Mouse (Mus musculus) kidney, adult 2 months (tissue): ENCODE measurements around the gene Rab30. TPM values are rescaled to one million over a fixed set of nuclear protein-coding genes. Genes with fewer than 3 reads are reported as not detected.

ENCODE experiments used
- DNase-seq: peaks from one replicate; pipeline ENCODE4 v3.0.0; 2021
- H3K27ac ChIP-seq: fragments of 200-500 bp; 2 replicates; pipeline ENCODE4 v1.5.1; 2012; ENCODE audit warnings: low read depth, low read length, control low read depth, inconsistent platforms; ENCODE audit not compliant: insufficient read depth
- H3K27me3 ChIP-seq: fragments of 200-500 bp; replicated peaks from 2 replicates; pipeline ENCODE4 v1.6.1; 2012; ENCODE audit warnings: mild to moderate bottlenecking, moderate library complexity, low read length, inconsistent platforms; ENCODE audit not compliant: control insufficient read depth, insufficient read depth
- H3K36me3 ChIP-seq: fragments of 200-500 bp; 2 replicates; pipeline ENCODE4 v1.6.1; 2012; ENCODE audit warnings: mild to moderate bottlenecking, moderate library complexity, low read length, inconsistent platforms; ENCODE audit not compliant: control insufficient read depth, insufficient read depth
- H3K4me1 ChIP-seq: fragments of 200-500 bp; 2 replicates; pipeline ENCODE4 v1.6.1; 2011; ENCODE audit warnings: low read length; ENCODE audit not compliant: control insufficient read depth, insufficient read depth
- H3K4me3 ChIP-seq: fragments of 200-500 bp; 2 replicates; pipeline ENCODE4 v1.5.1; 2011; ENCODE audit warnings: mild to moderate bottlenecking, low read depth, low read length, control low read depth; ENCODE audit not compliant: insufficient read depth
- CTCF ChIP-seq: fragments of 200-500 bp; conservative IDR thresholded peaks from 2 replicates; pipeline ENCODE4 v1.5.1; 2011; ENCODE audit warnings: low read depth, mild to moderate bottlenecking, control low read depth, low read length, moderate library complexity, mixed read lengths; ENCODE audit not compliant: insufficient read depth, insufficient read length
- POLR2A ChIP-seq: fragments of 200-500 bp; IDR thresholded peaks from one replicate; pipeline ENCODE4 v1.6.1; 2011; ENCODE audit warnings: low read depth, low read length, control low read depth
- WGBS: fragments of 180-500 bp; shearing (Covaris S2); methylation state at CpG from one replicate; pipeline ENCODE4 v1.1.7; 2018; 5-methylcytosine and 5-hydroxymethylcytosine counted together
- polyA plus RNA-seq: library from polyadenylated mRNA; depleted of rRNA; stranded (reverse); fragments of >200 nt; gene quantifications from 2 replicates; pipeline ENCODE4 v1.2.3, GENCODE M21; 2012

The Rab30 gene
- polyA plus RNA-seq, 1 experiment, result 1.3 TPM

GRCm38 (mm10) chr7:92811667-92812279, 70.4 kb downstream of the Rab30 start:
- H3K4me1 ChIP-seq, result no peaks in the 10 kb centered on the region
- no peak for DNase-seq
- TF ChIP-seq CTCF, result no peak
- TF ChIP-seq POLR2A, result no peak
- no peak overlapping the region for H3K4me3 ChIP-seq
- H3K27me3 ChIP-seq, result no peaks in the 10 kb centered on the region
- no peaks in the 10 kb centered on the region for H3K36me3 ChIP-seq
- no peak overlapping the region for H3K27ac ChIP-seq
- 48% methylated on average over 7 of the region's 7 CpGs for WGBS

GRCm38 (mm10) chr7:92817242-92817641, 75.8 kb downstream of the Rab30 start:
- H3K27ac ChIP-seq, result no peak overlapping the region
- WGBS, result 79% methylated on average over 2 of the region's 2 CpGs
- no peak for DNase-seq

GRCm38 (mm10) chr7:92817886-92818285, 76.5 kb downstream of the Rab30 start:
- no peak overlapping the region for H3K27ac ChIP-seq
- WGBS, result 81% methylated on average over 9 of the region's 9 CpGs
- DNase-seq, result no peak
- H3K27me3 ChIP-seq, result no peaks in the 10 kb centered on the region
- TF ChIP-seq POLR2A (no peak), CTCF (no peak)
- no peaks in the 10 kb centered on the region; the same call in 1 of the 2 replicates for H3K4me1 ChIP-seq
- no peaks in the 10 kb centered on the region for H3K36me3 ChIP-seq
- no peak overlapping the region for H3K4me3 ChIP-seq

More at GRCm38 (mm10) chr7:92817242-92817641, 75.8 kb downstream of the Rab30 start:
- no peaks in the 10 kb centered on the region; the same call in 1 of the 2 replicates for H3K4me1 ChIP-seq
- no peaks in the 10 kb centered on the region for H3K36me3 ChIP-seq
- no peaks in the 10 kb centered on the region for H3K27me3 ChIP-seq
- no peak for TF ChIP-seq CTCF
- TF ChIP-seq POLR2A, result no peak
- H3K4me3 ChIP-seq, result no peak overlapping the region

- 63% methylated on average over 11 of the region's 11 CpGs for WGBS
- TF ChIP-seq POLR2A (no peak), CTCF (no peak)
- Histone ChIP-seq H3K27ac (no peak overlapping the region), H3K27me3 (no peaks in the 10 kb centered on the region), H3K4me1 (no peaks in the 10 kb centered on the region; the same call in 1 of the 2 replicates), H3K36me3 (no peaks in the 10 kb centered on the region), H3K4me3 (no peak overlapping the region)
- DNase-seq, result peak; percentile 33
Observed at GRCm38 (mm10) chr7:92819656-92820055, 78.3 kb downstream of the Rab30 start.

- Histone ChIP-seq H3K36me3 (no peaks in the 10 kb centered on the region), H3K27ac (no peak overlapping the region), H3K4me1 (no peaks in the 10 kb centered on the region; the same call in 1 of the 2 replicates), H3K4me3 (no peak overlapping the region), H3K27me3 (no peaks in the 10 kb centered on the region)
- 86% methylated on average over 1 of the region's 1 CpGs for WGBS
- TF ChIP-seq CTCF, result no peak
- DNase-seq, result no peak
Observed at GRCm38 (mm10) chr7:92820410-92820809, 79.0 kb downstream of the Rab30 start.

- TF ChIP-seq POLR2A (no peak), CTCF (no peak)
- Histone ChIP-seq H3K4me1 (no peaks in the 10 kb centered on the region; the same call in 1 of the 2 replicates), H3K36me3 (no peaks in the 10 kb centered on the region), H3K27ac (no peak overlapping the region), H3K27me3 (no peaks in the 10 kb centered on the region), H3K4me3 (no peak overlapping the region)
- no peak for DNase-seq
- 75% methylated on average over 7 of the region's 7 CpGs for WGBS
Observed at GRCm38 (mm10) chr7:92820941-92821465, 79.6 kb downstream of the Rab30 start.

GRCm38 (mm10) chr7:92821871-92822270, 80.5 kb downstream of the Rab30 start:
- 62% methylated on average over 4 of the region's 4 CpGs for WGBS

More at GRCm38 (mm10) chr7:92821871-92822270, 80.5 kb downstream of the Rab30 start:
- Histone ChIP-seq H3K4me1 (no peaks in the 10 kb centered on the region; the same call in 1 of the 2 replicates), H3K27ac (no peak overlapping the region), H3K27me3 (no peaks in the 10 kb centered on the region), H3K36me3 (no peaks in the 10 kb centered on the region), H3K4me3 (no peak overlapping the region)
- no peak for TF ChIP-seq POLR2A
- no peak for TF ChIP-seq CTCF
- DNase-seq, result no peak
